Mouse (Mus musculus): ENCODE results near the gene Hdgfl2.

- TF ChIP-seq CTCF (IDR thresholded peaks at IDR 0.05; ENCODE audit: low read depth) (no peak), EP300 (IDR thresholded peaks at IDR 0.05; ENCODE audit: low read depth) (no peak)
Observed at GRCm38 (mm10) chr17:56102158-56102557, 22.7 kb downstream of the Hdgfl2 start.

All from liver, embryonic 14.5 days (tissue).